Mouse (Mus musculus): Measurements from ENCODE around the gene 2300009A05Rik.

The 2300009A05Rik gene

GRCm38 (mm10) chr9:63398611-63399462, at the start of gene 2300009A05Rik:
Gene 2300009A05Rik, minus strand, starts transcription at chr9:63399246.
- peak; percentile 91 for DNase-seq (ENCODE audit: low spot score)

- no peak for DNase-seq (ENCODE audit: low spot score)
These were observed 44.6 kb upstream of the 2300009A05Rik start for GRCm38 (mm10) chr9:63443695-63444094.

DNA sequence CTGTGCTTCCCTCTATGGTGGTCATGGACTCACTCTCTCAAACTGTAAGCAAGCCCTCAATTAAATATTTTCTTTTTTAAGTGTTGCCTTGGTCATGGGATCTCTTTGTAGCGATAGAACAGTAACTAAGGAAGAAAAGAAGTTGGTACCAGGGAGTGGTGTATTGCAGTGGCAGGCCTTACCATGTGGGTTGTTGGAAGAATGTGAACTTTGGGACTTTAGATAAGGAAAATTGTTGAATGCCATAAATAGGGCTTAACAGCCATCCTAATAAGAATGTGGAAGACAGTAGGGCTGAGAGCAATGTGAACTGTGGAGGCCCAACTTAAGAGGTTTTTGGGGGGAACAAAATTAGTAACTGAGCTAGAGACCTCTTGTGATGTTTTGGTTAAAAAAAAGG, 31.6 kb upstream of the 2300009A05Rik start:
- no peak for DNase-seq (ENCODE audit: low spot score)

- DNase-seq (ENCODE audit: low spot score): peak; percentile 36
These were observed 22.2 kb upstream of the 2300009A05Rik start for GRCm38 (mm10) chr9:63421096-63421736.

- DNase-seq (ENCODE audit: low spot score): peak; percentile 14
These were observed 21.4 kb upstream of the 2300009A05Rik start for GRCm38 (mm10) chr9:63420396-63420795.

GRCm38 (mm10) chr9:63400176-63400575, 1.1 kb upstream of the 2300009A05Rik start:
- no peak for DNase-seq (ENCODE audit: low spot score)

DNA sequence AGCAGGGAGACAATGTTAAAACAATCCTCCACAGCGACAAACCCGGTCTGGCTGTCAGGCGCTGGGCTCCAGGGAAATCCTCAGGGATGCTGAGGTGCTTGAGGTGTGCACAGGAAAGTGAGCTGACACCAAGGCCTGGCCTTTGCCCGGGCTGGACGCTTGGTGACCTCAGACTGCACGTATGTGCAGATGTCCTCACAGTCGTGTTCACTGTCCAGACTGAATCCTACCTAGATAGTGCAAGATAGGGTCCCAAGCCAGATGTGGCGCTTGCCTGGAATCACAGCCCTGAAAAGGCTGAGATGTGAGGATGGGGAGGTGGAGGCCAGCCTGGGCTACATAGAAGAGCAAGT, 393 bp upstream of the 2300009A05Rik start:
- DNase-seq (ENCODE audit: low spot score): no peak

GRCm38 (mm10) chr9:63395612-63396011, 3.4 kb downstream of the 2300009A05Rik start:
- DNase-seq (ENCODE audit: low spot score): no peak

- no peak for DNase-seq (ENCODE audit: low spot score)
These were observed 7.7 kb downstream of the 2300009A05Rik start for GRCm38 (mm10) chr9:63391307-63391706.

- no peak for DNase-seq (ENCODE audit: low spot score)
These were observed 16.3 kb downstream of the 2300009A05Rik start for GRCm38 (mm10) chr9:63382761-63383160.

DNA sequence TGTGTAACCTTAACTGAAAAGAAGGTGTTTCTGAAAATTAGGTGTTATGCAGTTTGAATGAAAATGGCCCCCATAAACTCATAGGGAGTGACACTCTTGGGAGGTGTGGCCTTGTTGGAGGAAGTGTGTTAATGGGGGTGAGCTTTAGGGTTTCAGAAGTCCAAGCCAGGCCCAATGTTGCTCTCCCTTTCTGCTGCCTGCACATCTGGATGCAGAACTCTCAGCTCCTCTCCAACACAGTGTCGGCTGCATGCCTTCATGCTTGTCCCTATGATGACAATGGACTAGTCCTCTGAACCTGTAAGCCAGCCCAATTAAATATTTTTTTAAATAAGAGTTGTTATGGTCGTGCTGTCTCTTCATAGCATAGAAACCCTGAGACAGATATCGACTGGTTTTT, 18.7 kb downstream of the 2300009A05Rik start:
- DNase-seq (ENCODE audit: low spot score): no peak

DNA sequence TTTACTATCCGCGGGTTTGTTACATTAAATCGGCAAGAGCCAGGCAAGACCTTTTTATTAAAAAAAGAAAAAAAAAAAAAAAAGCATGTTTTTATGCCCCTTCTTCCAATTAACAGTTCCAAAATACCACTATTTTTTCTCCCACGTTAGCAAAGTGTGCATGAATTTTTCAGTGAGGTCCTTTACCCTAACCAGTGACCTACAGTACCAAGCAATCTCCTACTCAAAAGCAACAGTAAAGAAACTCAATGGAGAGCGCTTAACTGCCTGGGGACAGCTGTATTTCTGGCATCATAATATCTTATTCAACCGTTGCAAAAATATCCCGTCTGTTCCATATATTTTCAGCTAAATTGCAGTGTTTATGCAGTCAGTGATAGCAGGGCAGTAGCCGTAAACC, 20.9 kb downstream of the 2300009A05Rik start:
- DNase-seq (ENCODE audit: low spot score): peak; percentile 22

DNA sequence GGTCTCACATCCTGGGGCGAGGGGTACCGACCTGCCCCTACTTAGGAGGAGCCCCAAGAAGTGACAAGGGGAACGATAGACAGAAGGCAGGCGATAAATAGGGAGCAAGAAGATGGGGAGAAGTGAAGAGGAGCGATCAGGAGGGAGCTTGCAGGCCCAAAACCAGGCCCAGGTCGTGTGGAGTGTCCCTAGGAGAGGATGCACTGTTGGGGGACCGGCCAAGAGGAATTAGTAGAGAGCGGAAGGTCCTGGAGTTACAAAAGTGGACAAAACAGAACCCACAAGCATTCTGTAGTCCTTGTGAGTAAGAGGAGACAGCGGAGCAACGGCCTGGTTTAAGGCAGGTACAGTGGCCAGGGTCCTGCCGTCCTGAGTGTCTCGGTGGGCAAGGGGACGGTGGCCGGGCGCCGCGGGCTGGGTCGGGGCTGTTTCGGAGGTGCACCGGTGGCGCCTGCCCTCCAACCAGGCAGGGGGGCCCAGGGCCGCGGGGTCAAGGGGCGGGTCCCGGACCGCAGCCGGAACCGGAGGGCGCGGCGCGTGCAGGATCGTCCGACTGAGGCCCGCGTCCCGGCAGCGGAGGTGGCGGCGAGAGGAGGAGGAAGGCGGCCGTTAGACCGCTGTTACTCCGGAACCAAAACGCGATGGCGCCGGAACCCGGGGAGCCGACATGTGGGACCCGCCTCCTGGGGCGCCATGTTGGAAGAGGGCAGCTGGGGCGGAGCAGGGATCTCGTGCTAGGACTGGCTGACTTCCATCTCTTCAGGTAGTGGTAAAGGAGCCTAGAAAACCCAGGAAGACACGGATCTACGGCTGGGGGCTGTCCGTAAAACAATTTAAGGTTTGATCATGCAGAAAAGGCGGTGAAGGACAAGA, 21.5 kb downstream of the 2300009A05Rik start, which contains the start of gene Map2k5:
Map2k5 (minus strand) TSS at position 633 of the 873 bp plus-strand sequence.
- DNase-seq (ENCODE audit: low spot score): peak; percentile 91

DNA sequence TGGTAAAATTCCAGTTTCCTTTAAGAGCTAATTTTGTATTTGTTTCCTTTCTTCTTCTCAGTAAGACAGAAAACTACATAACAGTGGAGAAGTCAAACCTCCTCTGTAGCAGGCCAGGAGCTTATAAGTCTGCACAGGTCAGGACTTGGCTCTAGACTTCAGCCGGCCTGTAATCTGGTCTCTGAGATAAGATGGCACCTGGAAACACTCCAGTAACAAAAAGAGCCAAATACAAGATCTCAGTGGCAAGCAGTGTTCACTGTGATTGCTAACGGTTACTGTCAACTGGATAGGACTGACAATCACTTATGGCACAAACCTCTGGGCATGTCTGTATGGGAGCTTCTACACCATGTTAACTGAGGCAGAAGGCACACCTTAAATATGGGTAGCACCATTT, 25.7 kb downstream of the 2300009A05Rik start:
- no peak for DNase-seq (ENCODE audit: low spot score)

- DNase-seq (ENCODE audit: low spot score): no peak
These were observed 26.5 kb downstream of the 2300009A05Rik start for GRCm38 (mm10) chr9:63372541-63372940.

DNA sequence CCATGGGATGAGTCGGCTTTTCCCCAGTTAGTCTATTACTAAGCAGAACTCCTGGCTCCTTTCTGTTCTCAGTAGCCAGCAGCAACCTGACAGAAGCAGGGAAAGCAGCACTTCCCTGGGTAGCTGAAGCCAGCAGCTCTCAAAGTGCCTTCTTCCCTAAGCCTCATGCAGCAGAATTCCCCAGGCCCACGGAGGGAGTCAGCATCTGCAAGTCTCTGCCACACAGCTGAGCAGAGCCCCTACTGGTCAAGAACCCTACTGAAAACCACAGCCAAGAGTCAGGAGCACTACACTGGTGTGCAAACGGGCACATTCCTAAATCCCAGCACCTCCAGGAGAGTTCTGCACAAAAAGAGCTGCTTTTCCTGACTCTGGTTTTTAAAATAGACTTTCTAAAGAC, 38.6 kb downstream of the 2300009A05Rik start:
- DNase-seq (ENCODE audit: low spot score): no peak

DNA sequence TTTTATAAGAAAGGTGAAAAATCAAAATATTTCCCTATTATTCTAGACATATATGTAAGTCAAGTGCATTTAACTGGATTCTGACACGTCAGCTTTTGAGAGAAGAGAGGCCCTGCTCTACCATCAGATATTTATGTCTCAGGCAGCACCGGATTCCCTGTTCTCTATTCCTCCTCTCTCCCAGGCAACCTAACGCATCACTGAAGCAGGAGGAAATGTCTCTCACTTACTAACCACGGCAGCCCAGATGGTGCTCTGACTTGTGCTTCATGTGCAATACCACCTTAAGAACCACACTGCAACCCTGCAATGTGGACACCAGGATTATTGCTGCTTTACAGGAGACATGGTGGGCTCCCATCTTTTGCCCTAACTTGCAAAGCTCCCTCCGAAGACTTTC, 40.0 kb downstream of the 2300009A05Rik start:
- no peak for DNase-seq (ENCODE audit: low spot score)

DNA sequence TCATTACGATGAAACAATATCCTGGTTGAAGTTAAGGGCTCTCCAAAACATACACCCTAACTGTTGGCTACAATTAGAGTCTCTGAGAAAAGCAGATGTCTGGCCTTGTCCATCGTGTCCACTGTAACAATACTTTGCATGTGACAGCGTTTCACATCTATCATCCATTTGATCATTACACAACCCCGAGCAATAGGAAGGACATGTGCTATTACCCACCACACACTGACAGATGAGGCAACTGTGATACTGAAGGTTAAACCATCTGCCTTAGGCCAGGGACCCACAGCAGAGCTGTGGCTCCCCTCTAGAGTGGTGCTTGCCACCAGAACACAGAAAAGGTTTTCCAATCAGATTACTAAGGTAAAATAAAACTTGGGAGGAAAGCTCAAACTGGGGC, 42.3 kb downstream of the 2300009A05Rik start:
- no peak for DNase-seq (ENCODE audit: low spot score)

DNA sequence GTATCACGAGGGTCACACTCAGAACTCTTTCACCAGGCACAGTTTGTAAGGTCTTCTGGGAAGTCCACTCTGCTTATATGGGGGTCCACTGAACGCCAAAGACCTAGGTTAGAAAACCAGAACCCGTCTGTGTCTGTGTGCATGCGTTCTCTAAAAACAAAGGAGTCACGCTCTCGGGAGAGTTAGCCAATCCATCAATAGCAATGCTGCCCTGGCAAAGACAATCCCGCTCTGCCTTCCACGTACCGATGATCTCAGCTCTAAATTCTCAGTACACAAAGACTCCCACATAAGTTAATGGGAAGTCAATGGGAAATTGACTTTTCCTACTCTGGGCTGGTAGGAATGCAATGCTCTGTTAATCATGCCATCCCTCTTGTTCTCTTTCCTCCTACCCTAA, 42.8 kb downstream of the 2300009A05Rik start:
- no peak for DNase-seq (ENCODE audit: low spot score)

DNA sequence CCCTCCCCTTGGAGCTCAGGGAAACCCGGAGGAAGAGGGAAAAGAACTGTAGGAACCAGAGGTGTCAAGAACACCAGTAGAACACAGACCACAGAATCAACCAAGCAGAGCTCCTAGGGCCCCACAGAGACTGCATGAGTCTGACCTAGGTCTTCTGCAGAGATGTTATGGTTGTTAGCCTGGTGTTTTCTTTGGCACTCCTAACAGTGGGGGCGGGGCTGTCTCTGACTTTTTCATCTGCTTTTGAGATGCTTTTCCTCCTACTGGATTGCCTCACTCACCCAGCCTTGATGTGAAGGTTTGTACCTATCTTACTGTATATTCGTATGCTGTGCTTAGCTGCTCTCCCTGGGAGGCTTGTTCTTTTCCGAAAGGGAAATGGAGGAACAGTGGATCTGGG, 44.9 kb downstream of the 2300009A05Rik start:
- no peak for DNase-seq (ENCODE audit: low spot score)

DNA sequence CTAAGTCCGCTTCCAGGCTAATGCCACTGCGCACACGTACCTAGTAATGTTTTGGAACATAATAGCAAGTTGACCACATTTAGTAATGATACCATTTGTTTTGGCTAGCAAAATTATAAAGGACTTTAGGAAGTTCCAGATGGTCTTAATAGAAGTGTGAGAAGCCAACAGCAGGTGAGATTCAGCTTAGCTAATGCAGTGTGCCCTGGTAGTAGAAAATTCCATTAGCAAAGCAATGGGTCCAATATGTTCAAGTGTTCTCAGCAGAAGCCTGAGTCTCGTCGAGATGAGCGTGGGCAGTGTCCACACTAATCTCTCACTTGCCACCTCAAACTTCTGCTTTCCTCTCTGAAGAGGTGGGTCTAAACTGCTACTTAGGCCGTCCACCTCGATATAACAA, 49.0 kb downstream of the 2300009A05Rik start:
- DNase-seq (ENCODE audit: low spot score): no peak

- no peak for DNase-seq (ENCODE audit: low spot score)
These were observed 49.8 kb downstream of the 2300009A05Rik start for GRCm38 (mm10) chr9:63349241-63349640.
